Mouse (Mus musculus) MN1 (cell line): ENCODE measurements around the gene Nr3c2.

Experiments
- DNase-seq: peaks from one replicate; pipeline ENCODE4 v3.0.0-alpha.2; 2016; ENCODE audit warnings: low spot score

The Nr3c2 gene

GRCm38 (mm10) chr8:77173075-77173657 lies 273.9 kb downstream of the Nr3c2 start:
- no peak for DNase-seq

- DNase-seq: no peak
Measured at GRCm38 (mm10) chr8:77173736-77174135, 274.5 kb downstream of the Nr3c2 start.

DNA sequence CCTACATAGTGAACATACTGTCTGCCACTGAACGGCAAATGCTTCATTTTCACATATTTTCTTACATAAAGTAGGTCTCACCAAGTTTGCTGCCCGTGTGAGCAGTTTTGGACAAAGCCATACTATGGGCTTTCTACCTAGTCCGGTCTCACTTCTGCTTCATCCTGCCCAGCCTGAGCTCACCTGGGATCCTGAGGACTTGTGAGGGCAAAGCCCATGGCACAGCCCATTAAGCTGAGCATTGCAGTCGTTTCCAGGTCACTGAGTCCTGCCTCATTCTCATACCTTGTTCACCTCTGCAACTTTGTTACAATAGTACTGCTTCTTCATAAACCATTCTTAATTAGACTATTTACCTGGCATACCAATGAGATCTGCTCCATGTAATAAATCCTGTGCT lies 276.2 kb downstream of the Nr3c2 start:
- no peak for DNase-seq

DNA sequence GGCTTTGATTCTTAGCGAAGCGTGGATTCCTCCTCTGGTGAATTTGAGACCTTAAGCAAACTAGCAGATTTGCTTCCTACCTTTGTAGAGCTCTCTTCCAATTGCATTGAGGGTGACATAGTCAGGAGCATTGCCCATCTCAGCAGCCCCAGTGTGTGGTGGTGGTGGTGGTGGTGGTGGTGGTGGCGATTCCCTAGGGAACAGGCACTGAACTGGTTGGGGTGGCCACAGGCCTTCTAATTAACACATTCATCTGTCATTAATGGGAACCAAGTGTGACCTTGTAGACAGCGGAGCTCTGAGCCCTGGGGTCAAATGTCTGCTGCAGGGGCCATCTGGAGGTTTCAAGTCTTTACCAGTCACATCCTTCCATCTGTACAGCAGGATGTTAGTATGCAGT lies 277.1 kb downstream of the Nr3c2 start:
- DNase-seq: no peak

DNA sequence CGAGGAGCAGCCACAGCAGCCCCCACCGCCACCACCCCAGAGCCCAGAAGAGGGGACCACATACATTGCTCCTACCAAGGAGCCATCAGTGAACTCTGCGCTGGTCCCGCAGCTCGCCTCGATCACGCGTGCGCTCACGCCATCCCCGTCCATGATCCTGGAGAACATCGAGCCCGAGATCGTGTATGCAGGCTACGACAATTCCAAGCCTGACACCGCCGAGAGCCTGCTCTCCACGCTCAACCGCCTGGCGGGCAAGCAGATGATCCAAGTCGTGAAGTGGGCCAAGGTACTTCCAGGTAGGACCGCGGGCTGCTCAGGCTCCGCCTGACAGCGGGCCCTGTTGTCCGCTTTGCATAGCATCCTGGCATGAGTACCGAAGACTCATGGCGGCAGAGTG lies 286.6 kb downstream of the Nr3c2 start:
- DNase-seq: no peak

- no peak for DNase-seq
Measured at GRCm38 (mm10) chr8:77186914-77187536, 287.8 kb downstream of the Nr3c2 start.

- DNase-seq: no peak
Measured at GRCm38 (mm10) chr8:77187748-77188147, 288.5 kb downstream of the Nr3c2 start.

- DNase-seq: no peak
Measured at GRCm38 (mm10) chr8:77188298-77188697, 289.1 kb downstream of the Nr3c2 start.

GRCm38 (mm10) chr8:77189318-77189717 lies 290.1 kb downstream of the Nr3c2 start:
- no peak for DNase-seq

GRCm38 (mm10) chr8:77190393-77190792 lies 291.2 kb downstream of the Nr3c2 start:
- no peak for DNase-seq

DNA sequence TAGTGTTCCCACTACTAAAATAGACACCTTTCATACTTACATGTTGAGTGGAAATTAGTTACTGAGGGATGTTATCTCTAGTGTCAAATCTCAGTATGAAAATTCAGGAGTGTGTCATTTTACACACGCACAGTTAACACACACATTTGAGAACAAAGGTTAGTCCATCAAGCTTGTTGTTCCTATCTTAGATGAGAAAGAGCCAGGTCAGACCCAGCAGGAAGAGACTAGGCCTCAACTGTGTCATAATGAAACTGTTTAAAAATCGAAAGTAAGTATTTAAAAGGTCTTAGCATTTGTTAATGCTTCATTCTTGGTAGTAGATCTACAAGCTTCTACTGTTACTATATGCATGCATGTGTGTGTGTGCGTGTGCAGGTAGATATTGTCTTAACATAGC lies 310.1 kb downstream of the Nr3c2 start:
- no peak for DNase-seq

- peak; percentile 11 for DNase-seq
Measured at GRCm38 (mm10) chr8:77213893-77214464, 314.7 kb downstream of the Nr3c2 start.

GRCm38 (mm10) chr8:77214665-77215064 lies 315.4 kb downstream of the Nr3c2 start:
- DNase-seq: peak; percentile 79

- DNase-seq: no peak
Measured at GRCm38 (mm10) chr8:77215191-77215590, 315.9 kb downstream of the Nr3c2 start.

DNA sequence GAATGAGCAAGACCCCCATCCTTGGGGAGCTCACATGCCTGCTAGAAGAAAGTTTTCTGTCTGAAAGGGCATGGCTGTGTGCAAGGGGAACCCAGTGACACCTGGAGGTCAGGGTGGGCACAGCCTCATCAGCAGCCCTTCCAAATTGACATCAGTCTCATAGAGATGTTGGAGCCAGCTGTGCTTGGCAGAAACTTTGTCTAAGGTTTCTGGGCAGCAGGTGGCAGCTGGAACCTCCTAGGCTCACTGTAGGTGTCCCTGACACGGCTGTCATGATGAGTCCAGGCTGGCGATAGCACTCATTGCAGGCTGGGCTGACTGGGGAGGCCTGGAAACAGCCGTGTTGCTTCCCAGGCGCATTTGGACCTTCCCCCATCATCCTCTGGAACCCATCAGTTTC lies 323.9 kb downstream of the Nr3c2 start:
- no peak for DNase-seq

DNA sequence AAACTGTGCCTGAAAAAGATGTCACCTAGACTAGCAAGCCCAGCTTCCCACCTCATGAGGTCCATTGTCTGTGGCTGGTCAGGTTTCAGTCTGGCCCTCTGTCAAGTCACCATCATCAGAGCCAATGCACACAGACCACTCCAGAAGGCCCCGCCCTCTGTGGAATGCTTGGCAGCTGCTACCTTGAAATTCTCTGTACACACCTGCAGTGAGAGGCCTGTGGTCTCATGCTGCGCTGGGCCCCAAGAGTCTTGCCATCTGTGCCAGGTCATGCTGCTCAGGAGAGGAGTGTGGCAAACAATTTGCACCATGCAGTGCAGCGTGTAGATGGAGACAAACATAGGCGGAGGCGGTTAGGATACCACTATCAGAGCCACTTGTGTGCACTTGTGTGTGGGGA lies 328.5 kb downstream of the Nr3c2 start:
- no peak for DNase-seq

- no peak for DNase-seq
Measured at GRCm38 (mm10) chr8:77228688-77229087, 329.4 kb downstream of the Nr3c2 start.

DNA sequence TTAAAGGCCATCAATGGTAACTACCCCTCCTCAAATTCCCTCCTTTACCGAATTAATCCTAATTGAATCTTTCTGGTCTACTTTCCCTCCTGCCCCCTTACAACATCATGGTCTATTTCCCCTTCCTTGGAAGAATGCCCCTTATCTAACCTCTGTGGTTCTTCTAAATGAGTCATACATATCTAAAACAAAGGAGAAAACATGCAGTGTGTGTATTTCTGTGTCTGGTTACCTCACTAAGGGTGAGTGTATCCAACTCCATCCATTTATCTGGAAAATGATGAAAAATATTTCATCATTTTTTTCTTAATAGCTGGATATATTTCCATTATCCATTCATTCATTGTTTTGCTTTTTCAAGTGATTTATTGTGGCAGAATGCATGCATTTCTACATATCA lies 332.0 kb downstream of the Nr3c2 start:
- no peak for DNase-seq

DNA sequence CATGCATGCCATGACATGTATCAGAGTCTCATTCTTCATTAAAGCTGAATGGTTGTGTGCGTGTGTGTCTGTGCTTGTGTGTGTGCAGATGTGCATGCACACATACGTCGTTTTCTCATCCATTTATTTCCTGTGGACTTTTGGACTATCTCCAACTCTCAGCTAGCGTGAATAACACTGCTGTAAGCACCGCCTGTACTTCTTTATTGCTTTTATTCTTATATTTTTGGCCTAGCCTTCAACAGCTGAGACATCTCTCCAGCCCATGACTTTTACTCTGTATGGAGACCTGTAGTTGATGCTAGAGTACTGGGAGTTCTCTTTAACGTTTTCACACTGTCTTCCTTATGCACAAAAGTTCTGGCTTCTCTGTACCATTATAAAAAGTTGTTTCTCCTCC lies 332.6 kb downstream of the Nr3c2 start:
- no peak for DNase-seq

DNA sequence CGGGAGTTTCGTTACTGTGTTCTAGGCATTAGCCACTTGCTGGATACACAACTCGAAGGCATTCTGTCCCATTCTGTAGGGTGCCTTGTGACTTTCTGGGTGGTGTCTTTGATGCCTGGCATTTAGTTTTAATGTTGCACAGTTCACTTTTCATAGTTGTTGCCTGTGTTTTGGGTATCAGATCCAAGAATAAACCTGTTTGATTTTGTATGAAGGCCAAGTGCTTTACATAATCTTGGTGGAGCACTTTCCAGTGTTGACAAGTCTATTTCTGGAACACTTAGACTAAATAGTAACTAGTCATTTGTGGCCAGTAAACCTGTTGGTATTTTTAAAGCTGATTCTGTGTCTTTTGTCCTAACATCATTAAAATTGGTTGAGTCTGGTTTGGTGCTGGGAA lies 333.2 kb downstream of the Nr3c2 start:
- no peak for DNase-seq

DNA sequence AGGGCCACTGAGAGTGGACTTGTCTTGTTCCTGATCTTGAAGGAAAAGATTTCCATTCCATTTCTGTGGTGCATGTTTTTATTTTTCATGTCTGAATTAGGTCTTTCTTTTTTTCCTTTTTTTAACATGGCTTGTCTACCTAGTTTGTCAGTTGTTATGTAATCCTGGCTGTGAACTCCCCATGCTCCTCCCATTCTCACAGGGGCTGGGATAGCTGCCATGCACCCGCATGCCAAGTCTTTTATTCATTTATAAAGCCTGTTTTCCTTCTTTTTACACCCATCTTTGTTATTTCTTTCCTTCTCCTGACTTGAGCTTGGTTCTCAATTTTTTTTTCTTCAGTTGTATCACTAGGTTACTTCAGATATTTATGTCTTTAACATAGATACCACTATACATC lies 337.5 kb downstream of the Nr3c2 start:
- no peak for DNase-seq

GRCm38 (mm10) chr8:77239462-77239861 lies 340.2 kb downstream of the Nr3c2 start:
- DNase-seq: no peak

GRCm38 (mm10) chr8:77241381-77241780 lies 342.1 kb downstream of the Nr3c2 start:
- DNase-seq: no peak

GRCm38 (mm10) chr8:77250094-77250493 lies 350.9 kb downstream of the Nr3c2 start:
- no peak for DNase-seq
